Mouse (Mus musculus) gastrocnemius, postnatal 36 days (tissue): ENCODE measurements around the gene Srek1ip1. TPM values are rescaled to one million over a fixed set of nuclear protein-coding genes. Genes with fewer than 3 reads are reported as not detected.

Experiments used
- DNase-seq, 2 experiments: peaks; one replicate each; pipeline ENCODE4 v3.0.0; 2022
- intact Hi-C: fragments of 180-260 bp; cut with DNase I; formaldehyde crosslinking; loops from one replicate; pipeline ENCODE4 v1.15.1; 2025
- long read RNA-seq, 2 experiments: library from polyadenylated mRNA; stranded (forward); transcript quantifications; one replicate each; pipeline ENCODE4 v2.0.0; 2021
- total RNA-seq, 2 experiments: library from RNA; stranded (reverse); gene quantifications; 2 replicates each; pipeline ENCODE4 v1.2.3; 2021

Srek1ip1 gene
- total RNA-seq, result 10 to 100 TPM in 1 of 2 experiments, 1 to 10 TPM in 1; 9.7 to 10.5 TPM
- long read RNA-seq, experiment 1, transcript Srek1ip1-201 (5 exons, 2,365 nt), result major isoform, 6 of 6 reads
- long read RNA-seq, experiment 1, partial matches to known transcripts, result 0 of 6 reads
- long read RNA-seq, experiment 1, other reads (novel, unspliced or antisense), result 0 of 6 reads
- long read RNA-seq, experiment 2, transcript Srek1ip1-201 (5 exons, 2,365 nt), result major isoform, 9 of 12 reads
- long read RNA-seq, experiment 2, partial matches to known transcripts, result 0 of 12 reads
- long read RNA-seq, experiment 2, other reads (novel, unspliced or antisense), result 2 of 12 reads

- intact Hi-C loops, result no loop called here
- no peak for DNase-seq
These were observed at the start of gene Srek1ip1 for GRCm38 (mm10) chr13:104792184-104792583. TSS of gene Srek1ip1 (plus strand) at chr13:104792484.

GRCm38 (mm10) chr13:104742866-104743265 lies 49.4 kb upstream of the Srek1ip1 start:
- intact Hi-C loops, result no loop called here
- no peak for DNase-seq

DNA sequence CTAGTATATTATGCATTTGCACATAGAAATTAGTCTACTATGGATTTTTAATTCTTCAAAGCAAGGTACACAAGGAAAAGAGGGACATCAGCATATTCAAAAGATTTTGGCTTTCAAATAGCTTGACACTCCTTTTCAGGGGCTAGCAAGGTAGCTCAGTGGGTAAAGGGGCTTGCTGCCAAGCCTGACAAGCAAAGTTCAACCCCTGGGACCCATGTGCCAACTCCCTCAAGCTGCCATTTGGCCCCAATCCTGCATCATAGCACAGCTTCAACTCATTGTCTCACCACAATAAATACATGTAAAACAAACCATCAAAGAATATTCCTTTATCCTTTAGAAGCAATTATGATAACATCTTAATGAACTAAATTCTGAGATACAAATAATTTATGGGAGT lies 45.3 kb upstream of the Srek1ip1 start:
- DNase-seq, result no peak
- intact Hi-C loops, result no loop called here

DNA sequence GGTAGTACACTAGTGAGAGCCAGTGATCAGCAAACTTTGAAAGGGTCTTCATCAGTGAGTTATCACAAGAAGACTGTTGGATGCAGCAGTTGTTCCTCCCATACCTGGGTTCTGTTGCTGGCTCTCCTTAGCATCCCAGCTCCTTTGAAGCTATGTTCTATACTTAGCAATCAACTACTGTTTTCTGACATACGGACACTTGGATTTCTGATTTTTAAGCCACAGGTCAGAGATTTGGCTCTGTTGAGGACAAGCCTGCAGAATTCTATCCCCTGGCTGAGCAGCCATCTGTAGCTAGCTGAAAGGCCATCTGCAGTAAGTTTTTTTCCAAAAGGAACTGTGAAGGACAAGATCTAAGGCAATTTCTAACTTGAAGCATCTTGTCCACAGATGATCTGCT lies 32.9 kb upstream of the Srek1ip1 start:
- DNase-seq, result no peak
- intact Hi-C loops, result no loop called here

GRCm38 (mm10) chr13:104762401-104762800 lies 29.9 kb upstream of the Srek1ip1 start:
- intact Hi-C loops, result no loop called here

GRCm38 (mm10) chr13:104763193-104763592 lies 29.1 kb upstream of the Srek1ip1 start:
- no peak for DNase-seq
- intact Hi-C loops, result no loop called here

More at GRCm38 (mm10) chr13:104762401-104762800, 29.9 kb upstream of the Srek1ip1 start:
- DNase-seq, result no peak

DNA sequence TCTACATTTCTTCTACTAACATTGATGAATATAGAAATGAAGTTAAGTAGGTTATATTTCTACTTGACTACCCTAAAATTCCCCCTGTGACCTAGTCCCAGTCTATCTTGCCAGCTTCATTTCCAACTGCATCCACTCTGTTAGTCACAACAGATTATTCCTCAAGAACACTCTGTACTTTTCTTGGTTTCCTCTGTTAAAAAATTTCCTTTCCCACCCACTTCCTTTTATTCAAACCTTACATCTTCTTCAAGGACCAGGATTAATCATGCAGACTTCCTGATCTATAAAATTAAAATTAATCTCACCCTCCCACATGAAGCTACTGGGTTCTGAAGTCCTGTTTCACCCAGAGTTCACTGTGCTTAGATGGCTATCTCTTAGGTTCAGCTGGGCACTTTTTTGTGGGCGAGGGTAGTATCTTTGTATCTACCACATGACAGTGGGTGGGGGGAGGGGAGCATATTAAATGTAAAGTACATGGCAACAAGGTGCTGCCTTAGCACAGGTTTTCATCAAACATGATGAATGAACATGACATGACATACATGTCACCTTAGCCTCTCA lies 13.1 kb upstream of the Srek1ip1 start:
- intact Hi-C loops, result no loop called here
- DNase-seq, result no peak

DNA sequence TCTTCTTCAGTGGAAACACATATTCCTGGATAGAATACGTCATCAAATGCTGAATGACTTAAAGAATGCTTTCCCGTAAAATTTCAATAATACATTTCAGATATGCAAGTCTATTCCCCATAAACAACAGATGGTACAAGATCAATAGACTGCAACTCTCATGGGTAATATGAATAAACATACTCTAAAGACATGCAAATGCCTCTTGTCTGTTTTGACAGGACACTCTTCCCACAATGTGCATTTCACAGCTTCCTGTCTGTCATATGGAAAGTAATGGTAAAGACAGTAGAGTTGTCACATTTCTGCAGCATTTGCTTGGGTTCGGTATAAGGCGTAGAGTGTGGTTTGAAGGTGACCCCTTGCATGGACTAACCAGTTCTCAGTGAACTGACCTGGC lies 5.0 kb upstream of the Srek1ip1 start:
- intact Hi-C loops, result loop anchor here (5.0 kb wide), 1 partner anchor 100 kb away; no protein-coding TSS in a partner anchor

GRCm38 (mm10) chr13:104789663-104790062 lies 2.6 kb upstream of the Srek1ip1 start:
- no peak for DNase-seq
- intact Hi-C loops, result loop anchor here (2.0 to 5.0 kb wide), 2 partner anchors 102 to 505 kb away; no protein-coding TSS in a partner anchor

More for the DNA sequence above, 5.0 kb upstream of the Srek1ip1 start:
- DNase-seq, result no peak

DNA sequence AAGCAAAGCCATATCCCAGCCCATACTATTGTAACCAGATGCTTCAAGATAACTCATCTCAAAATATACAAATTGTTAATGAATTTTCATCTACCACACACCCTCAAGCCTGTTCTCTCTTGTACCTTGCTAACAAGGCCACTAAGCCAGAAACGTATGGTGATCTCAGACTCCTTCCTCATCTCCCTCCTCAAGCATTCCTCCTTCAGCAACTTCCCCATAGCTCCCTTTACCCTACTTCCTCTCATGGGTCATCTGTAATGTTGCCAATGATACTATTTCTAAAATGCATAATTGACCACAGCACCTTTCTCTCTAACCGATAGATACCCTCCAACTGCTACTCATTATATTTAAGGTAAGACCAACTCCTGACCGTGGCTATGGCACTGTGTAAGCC lies 2.1 kb downstream of the Srek1ip1 start:
- no peak for DNase-seq
- intact Hi-C loops, result no loop called here

- intact Hi-C loops, result no loop called here
- no peak for DNase-seq
These were observed 6.8 kb downstream of the Srek1ip1 start for GRCm38 (mm10) chr13:104799067-104799466.

DNA sequence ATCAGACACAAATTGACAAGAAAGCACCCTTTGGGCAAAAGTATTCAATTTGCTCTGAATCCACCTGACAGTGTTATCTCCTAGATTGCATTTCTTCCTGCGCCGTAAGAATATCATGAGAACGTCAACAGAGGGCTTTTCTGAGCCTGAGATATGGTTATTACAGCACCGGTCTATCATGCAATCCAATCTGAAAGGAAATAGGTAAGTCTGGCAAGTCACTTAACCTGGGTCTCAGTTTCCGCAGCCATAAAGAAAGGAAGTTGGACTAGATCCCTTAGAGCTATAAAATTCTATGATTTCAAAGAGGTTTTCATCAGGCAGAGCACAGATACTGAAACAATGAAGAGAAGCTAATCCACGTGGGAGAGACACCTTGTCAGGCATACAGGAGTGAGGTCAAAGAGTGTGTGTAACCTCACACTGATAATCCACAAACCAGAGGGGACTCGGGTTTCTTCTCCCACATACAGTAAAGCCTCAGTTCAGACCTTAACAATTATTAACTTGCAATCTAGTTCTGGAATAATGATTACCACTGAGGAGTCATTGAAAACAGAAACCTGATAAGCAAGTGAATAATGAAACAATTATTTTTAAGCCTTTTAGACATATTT lies 7.4 kb downstream of the Srek1ip1 start:
- intact Hi-C loops, result no loop called here
- no peak for DNase-seq

GRCm38 (mm10) chr13:104805681-104806080 lies 13.4 kb downstream of the Srek1ip1 start:
- intact Hi-C loops, result loop anchor here (2.0 kb wide), 1 partner anchor 135 kb away; no protein-coding TSS in a partner anchor
- DNase-seq, result no peak

DNA sequence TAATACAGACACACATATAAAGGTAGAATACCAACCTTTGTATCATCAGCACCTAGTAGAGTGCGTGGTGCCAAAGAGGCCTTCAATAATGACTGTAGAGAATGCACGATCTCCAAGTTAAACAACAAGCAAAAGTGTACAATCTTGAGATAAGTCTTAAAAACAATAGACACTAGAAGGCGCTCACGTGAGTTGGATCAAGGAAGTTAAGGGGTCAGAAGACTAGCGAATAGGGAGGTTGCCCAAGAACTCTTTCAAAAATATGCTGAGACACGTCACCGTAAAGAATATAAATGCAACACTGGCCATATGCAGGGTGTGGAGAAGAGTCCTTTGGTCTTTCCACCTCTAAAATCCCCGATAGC lies 24.0 kb downstream of the Srek1ip1 start:
- intact Hi-C loops, result no loop called here
- no peak for DNase-seq

- DNase-seq, result peak; percentile 59 to 87
- intact Hi-C loops, result no loop called here
These were observed 24.6 kb downstream of the Srek1ip1 start, which contains the start of gene Cwc27 for GRCm38 (mm10) chr13:104816635-104817571. TSS of gene Cwc27 (minus strand) at chr13:104817142.

GRCm38 (mm10) chr13:104817696-104818095 lies 25.4 kb downstream of the Srek1ip1 start:
- no peak for DNase-seq
- intact Hi-C loops, result no loop called here

DNA sequence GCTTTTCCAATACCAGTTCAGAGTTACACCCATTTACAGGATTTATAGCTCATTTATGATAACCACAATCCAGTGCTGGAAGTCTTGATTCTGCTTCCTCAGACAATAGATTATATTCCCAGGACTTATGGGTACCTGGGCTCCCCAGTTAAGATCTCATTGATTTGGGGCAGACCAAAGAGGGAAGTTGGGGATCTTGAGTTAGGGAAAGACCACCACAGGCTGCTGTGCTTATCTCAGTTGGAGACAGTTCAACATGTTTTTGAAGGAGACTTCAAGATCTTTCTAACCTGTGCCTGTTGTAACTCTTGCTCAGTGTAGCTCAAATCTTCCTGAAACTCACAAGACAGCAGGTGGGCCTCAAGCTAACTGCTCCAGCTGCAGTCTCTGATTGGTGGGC lies 28.9 kb downstream of the Srek1ip1 start:
- no peak for DNase-seq
- intact Hi-C loops, result no loop called here

- intact Hi-C loops, result no loop called here
- DNase-seq, result no peak
These were observed 29.6 kb downstream of the Srek1ip1 start for GRCm38 (mm10) chr13:104821908-104822307.

- DNase-seq, result no peak
- intact Hi-C loops, result no loop called here
These were observed 30.1 kb downstream of the Srek1ip1 start for GRCm38 (mm10) chr13:104822411-104822838.

DNA sequence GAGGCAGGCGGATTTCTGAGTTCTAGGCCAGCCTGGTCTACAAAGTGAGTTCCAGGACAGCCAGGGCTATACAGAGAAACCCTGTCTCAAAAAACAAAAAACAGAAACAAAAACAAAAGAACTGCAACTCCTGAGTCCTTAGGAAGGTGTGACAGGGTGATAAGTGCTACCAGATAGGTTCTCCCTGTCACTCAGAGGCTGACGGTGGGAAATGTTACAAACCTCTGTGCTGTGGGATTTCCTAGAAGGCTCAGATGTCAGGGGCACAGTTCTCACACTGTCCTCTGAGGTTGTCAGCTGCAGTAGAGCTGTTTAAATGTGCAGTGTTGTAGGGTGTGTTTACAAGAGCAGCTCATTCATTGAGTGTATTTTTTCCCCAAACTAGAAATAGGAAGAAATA lies 33.2 kb downstream of the Srek1ip1 start:
- intact Hi-C loops, result no loop called here
- DNase-seq, result no peak
